Mouse (Mus musculus) embryonic facial prominence, embryonic 10.5 days (tissue): ENCODE measurements around the gene Lrrc8a. TPM values are rescaled to one million over a fixed set of nuclear protein-coding genes. Genes with fewer than 3 reads are reported as not detected.

ENCODE experiments used
- DNase-seq: peaks from one replicate; pipeline ENCODE4 v3.0.0-alpha.2; 2017; ENCODE audit warnings: low spot score
- H3K27ac ChIP-seq: fragments of 300-500 bp; sonication (generic); replicated peaks from 2 replicates; pipeline ENCODE4 v1.5.1; 2016; ENCODE audit warnings: mild to moderate bottlenecking
- H3K27me3 ChIP-seq: fragments of 300-500 bp; sonication (generic); replicated peaks from 2 replicates; pipeline ENCODE4 v1.6.1; 2016; ENCODE audit warnings: low read depth, mild to moderate bottlenecking; ENCODE audit not compliant: poor library complexity, severe bottlenecking
- H3K36me3 ChIP-seq: fragments of 300-500 bp; sonication (generic); replicated peaks from 2 replicates; pipeline ENCODE4 v1.6.1; 2016; ENCODE audit warnings: mild to moderate bottlenecking, moderate library complexity
- H3K4me1 ChIP-seq: fragments of 300-500 bp; sonication (generic); 2 replicates; pipeline ENCODE4 v1.6.1; 2016
- H3K4me3 ChIP-seq: fragments of 300-500 bp; sonication (generic); 2 replicates; pipeline ENCODE4 v1.5.1; 2016; ENCODE audit warnings: mild to moderate bottlenecking, moderate library complexity
- H3K9me3 ChIP-seq: fragments of 300-500 bp; sonication (generic); 2 replicates; pipeline ENCODE4 v1.6.1; 2016; ENCODE audit warnings: mild to moderate bottlenecking
- WGBS: fragments of 180-500 bp; shearing (Covaris S2); methylation state at CpG from one replicate; pipeline ENCODE4 v1.1.7; 2016; 5-methylcytosine and 5-hydroxymethylcytosine counted together
- polyA plus RNA-seq: library from polyadenylated mRNA; unstranded; fragments of >200 nt; fragmentation: Nextera tagmentation; extraction: Ambion mirVana; gene quantifications from 2 replicates; pipeline ENCODE4 v1.2.1, GENCODE M21; 2016

The Lrrc8a gene
- 46.5 and 47.5 TPM in 2 replicates for polyA plus RNA-seq

GRCm38 (mm10) chr2:30237199-30237880, at the start of gene Lrrc8a:
TSS of gene Lrrc8a (plus strand) at chr2:30237715.
- H3K4me1 ChIP-seq, result peaks cover 26% of the 10 kb centered on the region
- peaks cover 29% of the 10 kb centered on the region for H3K36me3 ChIP-seq
- peak; percentile 100 for DNase-seq
- H3K4me3 ChIP-seq, result peak within 1 kb of the TSS; percentile 95
- H3K27ac ChIP-seq, result peak within 1 kb of the TSS; percentile 96
- WGBS, result under 1% methylated on average over 67 of the region's 67 CpGs
- H3K9me3 ChIP-seq, result no peaks in the 10 kb centered on the region
- no peaks in the 10 kb centered on the region for H3K27me3 ChIP-seq

- Histone ChIP-seq H3K27ac (no peak overlapping the region), H3K36me3 (peaks cover 7% of the 10 kb centered on the region; the same call in 1 of the 2 replicates), H3K9me3 (no peaks in the 10 kb centered on the region), H3K4me3 (no peak overlapping the region), H3K4me1 (0 out of 2 replicates have a peak, but pooled peaks cover 3% of the 10 kb centered on the region), H3K27me3 (no peaks in the 10 kb centered on the region)
- DNase-seq, result no peak
- 88% methylated on average over 12 of the region's 12 CpGs for whole genome bisulfite sequencing
Measured at GRCm38 (mm10) chr2:30191790-30192580, 45.5 kb upstream of the Lrrc8a start.

- 87% methylated on average over 3 of the region's 3 CpGs for WGBS
Measured at GRCm38 (mm10) chr2:30194656-30195055, 42.9 kb upstream of the Lrrc8a start.

GRCm38 (mm10) chr2:30198021-30198420, 39.5 kb upstream of the Lrrc8a start:
- no peak overlapping the region for H3K4me3 ChIP-seq
- no peaks in the 10 kb centered on the region for H3K27me3 ChIP-seq
- no peak overlapping the region for H3K27ac ChIP-seq
- 65% methylated on average over 4 of the region's 4 CpGs for WGBS
- H3K9me3 ChIP-seq, result no peaks in the 10 kb centered on the region
- DNase-seq, result no peak
- H3K36me3 ChIP-seq, result no peaks in the 10 kb centered on the region
- H3K4me1 ChIP-seq, result 0 out of 2 replicates have a peak, but pooled peaks cover 3% of the 10 kb centered on the region

More at GRCm38 (mm10) chr2:30194656-30195055, 42.9 kb upstream of the Lrrc8a start:
- Histone ChIP-seq H3K27ac (no peak overlapping the region), H3K4me3 (no peak overlapping the region), H3K36me3 (peaks cover 7% of the 10 kb centered on the region; the same call in 1 of the 2 replicates), H3K4me1 (0 out of 2 replicates have a peak, but pooled peaks cover 3% of the 10 kb centered on the region), H3K9me3 (no peaks in the 10 kb centered on the region), H3K27me3 (no peaks in the 10 kb centered on the region)
- no peak for DNase-seq

- H3K4me3 ChIP-seq, result no peak overlapping the region
- H3K27ac ChIP-seq, result no peak overlapping the region
- H3K9me3 ChIP-seq, result no peaks in the 10 kb centered on the region
- no peaks in the 10 kb centered on the region for H3K36me3 ChIP-seq
- no peaks in the 10 kb centered on the region for H3K27me3 ChIP-seq
- peaks cover 6% of the 10 kb centered on the region for H3K4me1 ChIP-seq
- WGBS, result 74% methylated on average over 1 of the region's 1 CpGs
- no peak for DNase-seq
Measured at GRCm38 (mm10) chr2:30199984-30200383, 37.5 kb upstream of the Lrrc8a start.

GRCm38 (mm10) chr2:30200388-30200925, 37.1 kb upstream of the Lrrc8a start:
- Histone ChIP-seq H3K9me3 (no peaks in the 10 kb centered on the region), H3K4me3 (no peak overlapping the region), H3K4me1 (peaks cover 6% of the 10 kb centered on the region), H3K27me3 (no peaks in the 10 kb centered on the region), H3K27ac (no peak overlapping the region), H3K36me3 (no peaks in the 10 kb centered on the region)
- DNase-seq, result no peak
- WGBS, result 86% methylated on average over 5 of the region's 5 CpGs

GRCm38 (mm10) chr2:30203439-30203838, 34.1 kb upstream of the Lrrc8a start:
- no peaks in the 10 kb centered on the region for H3K9me3 ChIP-seq
- peaks cover 19% of the 10 kb centered on the region for H3K4me1 ChIP-seq
- H3K4me3 ChIP-seq, result no peak overlapping the region
- H3K27ac ChIP-seq, result no peak overlapping the region
- DNase-seq, result peak; percentile 36
- no peaks in the 10 kb centered on the region for H3K36me3 ChIP-seq
- WGBS, result 80% methylated on average over 7 of the region's 7 CpGs
- no peaks in the 10 kb centered on the region for H3K27me3 ChIP-seq

GRCm38 (mm10) chr2:30205255-30205628, 32.3 kb upstream of the Lrrc8a start:
- peak overlapping the region; percentile 77 for H3K27ac ChIP-seq
- 4% methylated on average over 13 of the region's 13 CpGs for WGBS
- DNase-seq, result no peak

GRCm38 (mm10) chr2:30205629-30206357, 31.7 kb upstream of the Lrrc8a start, which contains the start of gene Kyat1:
TSS of gene Kyat1 (minus strand) at chr2:30205847.
- H3K27me3 ChIP-seq, result no peaks in the 10 kb centered on the region
- WGBS, result under 1% methylated on average over 44 of the region's 44 CpGs
- peak within 1 kb of the TSS; percentile 81 for H3K4me3 ChIP-seq
- DNase-seq, result peak; percentile 91
- no peaks in the 10 kb centered on the region for H3K9me3 ChIP-seq
- peaks cover 19% of the 10 kb centered on the region for H3K4me1 ChIP-seq
- H3K27ac ChIP-seq, result peak within 1 kb of the TSS; percentile 77
- H3K36me3 ChIP-seq, result no peaks in the 10 kb centered on the region

More at GRCm38 (mm10) chr2:30205255-30205628, 32.3 kb upstream of the Lrrc8a start:
- H3K9me3 ChIP-seq, result no peaks in the 10 kb centered on the region
- H3K4me1 ChIP-seq, result peaks cover 19% of the 10 kb centered on the region
- H3K4me3 ChIP-seq, result peak overlapping the region; percentile 81
- no peaks in the 10 kb centered on the region for H3K27me3 ChIP-seq
- no peaks in the 10 kb centered on the region for H3K36me3 ChIP-seq

- no peak overlapping the region for H3K27ac ChIP-seq
- no peaks in the 10 kb centered on the region for H3K27me3 ChIP-seq
- WGBS, result 83% methylated on average over 4 of the region's 4 CpGs
- no peak overlapping the region for H3K4me3 ChIP-seq
- H3K36me3 ChIP-seq, result no peaks in the 10 kb centered on the region
- DNase-seq, result no peak
- H3K4me1 ChIP-seq, result peaks cover 19% of the 10 kb centered on the region
- H3K9me3 ChIP-seq, result no peaks in the 10 kb centered on the region
Measured at GRCm38 (mm10) chr2:30207401-30207800, 30.1 kb upstream of the Lrrc8a start.

GRCm38 (mm10) chr2:30207886-30208285, 29.6 kb upstream of the Lrrc8a start:
- Histone ChIP-seq H3K9me3 (no peaks in the 10 kb centered on the region), H3K27me3 (no peaks in the 10 kb centered on the region), H3K27ac (no peak overlapping the region), H3K36me3 (no peaks in the 10 kb centered on the region), H3K4me3 (no peak overlapping the region), H3K4me1 (peaks cover 19% of the 10 kb centered on the region)
- no peak for DNase-seq
- 69% methylated on average over 5 of the region's 5 CpGs for WGBS
